Mouse (Mus musculus): ENCODE measurements around the gene Acacb.

- TF ChIP-seq ZKSCAN1 (IDR thresholded peaks at IDR 0.05; ENCODE audit: borderline replicate concordance, low read depth, low read length) (no peak), USF1 (IDR thresholded peaks at IDR 0.05; ENCODE audit: low read depth, low read length) (no peak)
These were observed 26.6 kb downstream of the Acacb start for GRCm38 (mm10) chr5:114172936-114173335.
